Mouse (Mus musculus) limb, embryonic 15.5 days (tissue): ENCODE data around the gene Oaf. TPM values are rescaled to one million over a fixed set of nuclear protein-coding genes. Genes with fewer than 3 reads are reported as not detected.

ENCODE experiments used
- ATAC-seq: fragments of 200-750 bp; cut with Nextera tagmentation; 2 replicates; pipeline ENCODE4 v1.8.0; 2017; ENCODE audit warnings: low read depth, moderate TSS enrichment; ENCODE audit not compliant: insufficient number of reproducible peaks, low FRiP score, low TSS enrichment
- H3K27ac ChIP-seq: fragments of 300-500 bp; sonication (generic); 2 replicates; pipeline ENCODE4 v1.5.1; 2015; ENCODE audit warnings: moderate library complexity, mild to moderate bottlenecking, inconsistent platforms
- H3K27me3 ChIP-seq: fragments of 300-500 bp; sonication (generic); 2 replicates; pipeline ENCODE4 v1.6.1; 2015; ENCODE audit warnings: inconsistent platforms
- H3K36me3 ChIP-seq: fragments of 300-500 bp; sonication (generic); 2 replicates; pipeline ENCODE4 v1.6.1; 2015; ENCODE audit warnings: inconsistent platforms
- H3K4me1 ChIP-seq: fragments of 300-500 bp; sonication (generic); 2 replicates; pipeline ENCODE4 v1.6.1; 2015; ENCODE audit warnings: inconsistent platforms
- H3K4me2 ChIP-seq: fragments of 300-500 bp; sonication (generic); 2 replicates; pipeline ENCODE4 v1.6.1; 2015; ENCODE audit warnings: mild to moderate bottlenecking, inconsistent platforms
- H3K4me3 ChIP-seq: fragments of 300-500 bp; sonication (generic); 2 replicates; pipeline ENCODE4 v1.5.1; 2015; ENCODE audit warnings: mild to moderate bottlenecking, inconsistent platforms
- H3K9ac ChIP-seq: fragments of 300-500 bp; sonication (generic); 2 replicates; pipeline ENCODE4 v1.6.1; 2015; ENCODE audit warnings: inconsistent platforms
- H3K9me3 ChIP-seq: fragments of 300-500 bp; sonication (generic); 2 replicates; pipeline ENCODE4 v1.6.1; 2016; ENCODE audit warnings: inconsistent platforms
- WGBS: fragments of 180-500 bp; shearing (Covaris S2); methylation state at CpG from one replicate; pipeline ENCODE4 v1.1.7; 2015; 5-methylcytosine and 5-hydroxymethylcytosine counted together
- polyA plus RNA-seq: library from polyadenylated mRNA; unstranded; fragments of >200 nt; fragmentation: Nextera tagmentation; extraction: Ambion mirVana; gene quantifications from 2 replicates; pipeline ENCODE4 v1.2.1, GENCODE M21; 2015

Gene Oaf
- polyA plus RNA-seq, 1 experiment from 2014 or later: 102 TPM

GRCm38 (mm10) chr9:43231805-43232204 is 7.9 kb downstream of the Oaf start:
- no peak overlapping the region for H3K9ac ChIP-seq
- no peaks in the 10 kb centered on the region for H3K9me3 ChIP-seq
- no peak overlapping the region for H3K4me2 ChIP-seq
- no peak overlapping the region for H3K4me3 ChIP-seq
- peak overlapping the region; percentile 75 for H3K27ac ChIP-seq
- peak; percentile 21; the same call in 1 of the 2 replicates for ATAC-seq
- 56% methylated on average over 4 of the region's 4 CpGs for WGBS
- peaks cover 39% of the 10 kb centered on the region; the same call in 1 of the 2 replicates for H3K36me3 ChIP-seq
- no peaks in the 10 kb centered on the region for H3K27me3 ChIP-seq
- peaks cover 72% of the 10 kb centered on the region for H3K4me1 ChIP-seq

- Histone ChIP-seq H3K4me1 (peaks cover 75% of the 10 kb centered on the region), H3K4me2 (no peak overlapping the region), H3K9me3 (no peaks in the 10 kb centered on the region), H3K9ac (no peak overlapping the region), H3K4me3 (no peak overlapping the region), H3K36me3 (peaks cover 35% of the 10 kb centered on the region; the same call in 1 of the 2 replicates), H3K27me3 (no peaks in the 10 kb centered on the region), H3K27ac (peak overlapping the region; percentile 75)
- 45% methylated on average over 4 of the region's 4 CpGs for WGBS
- ATAC-seq: no peak
Observed at GRCm38 (mm10) chr9:43230886-43231285, 8.8 kb downstream of the Oaf start.

- peaks cover 84% of the 10 kb centered on the region for H3K4me1 ChIP-seq
- H3K9ac ChIP-seq: no peak overlapping the region
- no peak overlapping the region for H3K4me3 ChIP-seq
- 78% methylated on average over 7 of the region's 7 CpGs for WGBS
- no peak for ATAC-seq
- H3K4me2 ChIP-seq: no peak overlapping the region
- H3K9me3 ChIP-seq: no peaks in the 10 kb centered on the region
- no peaks in the 10 kb centered on the region for H3K27me3 ChIP-seq
- H3K27ac ChIP-seq: no peak overlapping the region
- H3K36me3 ChIP-seq: peaks cover 26% of the 10 kb centered on the region; the same call in 1 of the 2 replicates
Observed at GRCm38 (mm10) chr9:43229962-43230361, 9.7 kb downstream of the Oaf start.

GRCm38 (mm10) chr9:43229398-43229895 is 10.3 kb downstream of the Oaf start:
- peaks cover 83% of the 10 kb centered on the region for H3K4me1 ChIP-seq
- H3K36me3 ChIP-seq: peaks cover 24% of the 10 kb centered on the region; the same call in 1 of the 2 replicates
- WGBS: 89% methylated on average over 10 of the region's 10 CpGs
- no peak for ATAC-seq
- no peaks in the 10 kb centered on the region for H3K9me3 ChIP-seq
- H3K27ac ChIP-seq: no peak overlapping the region
- H3K27me3 ChIP-seq: no peaks in the 10 kb centered on the region
- no peak overlapping the region for H3K4me3 ChIP-seq
- no peak overlapping the region for H3K9ac ChIP-seq
- H3K4me2 ChIP-seq: no peak overlapping the region

GRCm38 (mm10) chr9:43228745-43229144 is 11.0 kb downstream of the Oaf start:
- peaks cover 80% of the 10 kb centered on the region for H3K4me1 ChIP-seq
- H3K9me3 ChIP-seq: no peaks in the 10 kb centered on the region
- no peak overlapping the region for H3K9ac ChIP-seq
- no peak overlapping the region for H3K4me3 ChIP-seq
- no peak overlapping the region for H3K27ac ChIP-seq
- WGBS: 86% methylated on average over 2 of the region's 2 CpGs
- peaks cover 24% of the 10 kb centered on the region for H3K36me3 ChIP-seq
- no peak overlapping the region for H3K4me2 ChIP-seq
- no peaks in the 10 kb centered on the region for H3K27me3 ChIP-seq
- ATAC-seq: no peak

- Histone ChIP-seq H3K27me3 (no peaks in the 10 kb centered on the region), H3K36me3 (peaks cover 27% of the 10 kb centered on the region), H3K9me3 (no peaks in the 10 kb centered on the region), H3K4me3 (no peak overlapping the region), H3K9ac (no peak overlapping the region), H3K4me2 (no peak overlapping the region), H3K4me1 (peaks cover 69% of the 10 kb centered on the region), H3K27ac (no peak overlapping the region)
- no peak for ATAC-seq
- WGBS: 83% methylated on average over 8 of the region's 8 CpGs
Observed at GRCm38 (mm10) chr9:43227626-43228025, 12.1 kb downstream of the Oaf start.

GRCm38 (mm10) chr9:43226573-43227160 is 13.0 kb downstream of the Oaf start:
- Histone ChIP-seq H3K27ac (no peak overlapping the region), H3K4me1 (peaks cover 67% of the 10 kb centered on the region), H3K4me3 (no peak overlapping the region), H3K36me3 (peaks cover 35% of the 10 kb centered on the region), H3K9me3 (no peaks in the 10 kb centered on the region), H3K27me3 (no peaks in the 10 kb centered on the region), H3K9ac (no peak overlapping the region), H3K4me2 (no peak overlapping the region)
- 57% methylated on average over 9 of the region's 9 CpGs for WGBS
- ATAC-seq: no peak

GRCm38 (mm10) chr9:43225481-43225880 is 14.2 kb downstream of the Oaf start:
- Histone ChIP-seq H3K4me2 (no peak overlapping the region), H3K27ac (peak overlapping the region; percentile 47), H3K9ac (no peak overlapping the region), H3K9me3 (no peaks in the 10 kb centered on the region), H3K27me3 (no peaks in the 10 kb centered on the region), H3K4me1 (peaks cover 55% of the 10 kb centered on the region), H3K4me3 (no peak overlapping the region), H3K36me3 (peaks cover 39% of the 10 kb centered on the region)
- ATAC-seq: no peak
- WGBS: 33% methylated on average over 2 of the region's 2 CpGs

GRCm38 (mm10) chr9:43224771-43225355 is 14.8 kb downstream of the Oaf start:
- Histone ChIP-seq H3K27ac (peak overlapping the region; percentile 47), H3K4me2 (no peak overlapping the region), H3K9me3 (no peaks in the 10 kb centered on the region), H3K36me3 (peaks cover 37% of the 10 kb centered on the region), H3K4me1 (peaks cover 49% of the 10 kb centered on the region), H3K4me3 (no peak overlapping the region), H3K27me3 (no peaks in the 10 kb centered on the region), H3K9ac (no peak overlapping the region)
- 44% methylated on average over 11 of the region's 11 CpGs for WGBS
- no peak for ATAC-seq

GRCm38 (mm10) chr9:43222429-43222715 is 17.3 kb downstream of the Oaf start:
- no peak overlapping the region for H3K9ac ChIP-seq

GRCm38 (mm10) chr9:43221643-43222428 is 17.9 kb downstream of the Oaf start:
- Histone ChIP-seq H3K4me2 (no peak overlapping the region), H3K9ac (no peak overlapping the region), H3K4me1 (peaks cover 28% of the 10 kb centered on the region), H3K36me3 (peaks cover 33% of the 10 kb centered on the region), H3K27ac (peak overlapping the region; percentile 59; the same call in 1 of the 2 replicates), H3K27me3 (no peaks in the 10 kb centered on the region), H3K4me3 (no peak overlapping the region), H3K9me3 (no peaks in the 10 kb centered on the region)
- no peak for ATAC-seq
- 42% methylated on average over 18 of the region's 18 CpGs for WGBS

More at GRCm38 (mm10) chr9:43222429-43222715, 17.3 kb downstream of the Oaf start:
- peaks cover 33% of the 10 kb centered on the region for H3K4me1 ChIP-seq
- WGBS: 52% methylated on average over 8 of the region's 8 CpGs
- H3K36me3 ChIP-seq: peaks cover 33% of the 10 kb centered on the region
- H3K4me3 ChIP-seq: no peak overlapping the region
- no peak overlapping the region for H3K4me2 ChIP-seq
- no peaks in the 10 kb centered on the region for H3K9me3 ChIP-seq
- peak overlapping the region; percentile 59; the same call in 1 of the 2 replicates for H3K27ac ChIP-seq
- H3K27me3 ChIP-seq: no peaks in the 10 kb centered on the region
- ATAC-seq: no peak
